Mouse (Mus musculus) heart, embryonic 11.5 days (tissue): Measurements from ENCODE around the gene Zeb2. TPM values are rescaled to one million over a fixed set of nuclear protein-coding genes. Genes with fewer than 3 reads are reported as not detected.
"Not testable (repeated sequence)": the region's sequence is repeated elsewhere in the genome, so short reads cannot be mapped to it uniquely, and the experiment has no call there.

Experiments
- ATAC-seq: fragments of 200-750 bp; cut with Nextera tagmentation; replicated peaks from 2 replicates; pipeline ENCODE4 v1.8.0; 2017; ENCODE audit warnings: moderate library complexity; ENCODE audit not compliant: insufficient number of reproducible peaks, low FRiP score, low TSS enrichment
- H3K27ac ChIP-seq: fragments of 300-500 bp; sonication (generic); 2 replicates; pipeline ENCODE4 v1.5.1; 2014; ENCODE audit warnings: mild to moderate bottlenecking, low read depth, low read length
- H3K27me3 ChIP-seq: fragments of 300-500 bp; sonication (generic); 2 replicates; pipeline ENCODE4 v1.6.1; 2014; ENCODE audit warnings: mild to moderate bottlenecking, low read length, mixed read lengths; ENCODE audit not compliant: control insufficient read depth, insufficient read depth
- H3K36me3 ChIP-seq: fragments of 300-500 bp; sonication (generic); 2 replicates; pipeline ENCODE4 v1.6.1; 2014; ENCODE audit warnings: mild to moderate bottlenecking, low read length, moderate library complexity, mixed read lengths; ENCODE audit not compliant: control insufficient read depth, insufficient read depth
- H3K4me1 ChIP-seq: fragments of 300-500 bp; sonication (generic); 2 replicates; pipeline ENCODE4 v1.6.1; 2014; ENCODE audit warnings: low read length; ENCODE audit not compliant: control insufficient read depth, insufficient read depth
- H3K4me2 ChIP-seq: fragments of 300-500 bp; sonication (generic); 2 replicates; pipeline ENCODE4 v1.6.1; 2014; ENCODE audit warnings: mild to moderate bottlenecking, moderate library complexity
- H3K4me3 ChIP-seq: fragments of 300-500 bp; sonication (generic); 2 replicates; pipeline ENCODE4 v1.5.1; 2014; ENCODE audit warnings: low read depth, low read length
- H3K9ac ChIP-seq: fragments of 300-500 bp; sonication (generic); 2 replicates; pipeline ENCODE4 v1.6.1; 2014; ENCODE audit warnings: mild to moderate bottlenecking, low read depth, low read length, moderate library complexity
- H3K9me3 ChIP-seq: fragments of 300-500 bp; sonication (generic); replicated peaks from 2 replicates; pipeline ENCODE4 v1.6.1; 2016; ENCODE audit warnings: low read length; ENCODE audit not compliant: control insufficient read depth
- WGBS: fragments of 180-500 bp; shearing (Covaris S2); extraction: QIAGEN DNeasy Blood & Tissue Kit; methylation state at CpG from one replicate; pipeline ENCODE4 v1.1.7; 2014; ENCODE audit not compliant: insufficient replicate concordance; 5-methylcytosine and 5-hydroxymethylcytosine counted together
- polyA plus RNA-seq: library from polyadenylated mRNA; unstranded; fragments of >200 nt; fragmentation: Nextera tagmentation; extraction: Ambion mirVana; gene quantifications from 2 replicates; pipeline ENCODE4 v1.2.1, GENCODE M21; 2014

Gene Zeb2
- polyA plus RNA-seq, 1 experiment from 2014 or later, result 27.5 TPM

DNA sequence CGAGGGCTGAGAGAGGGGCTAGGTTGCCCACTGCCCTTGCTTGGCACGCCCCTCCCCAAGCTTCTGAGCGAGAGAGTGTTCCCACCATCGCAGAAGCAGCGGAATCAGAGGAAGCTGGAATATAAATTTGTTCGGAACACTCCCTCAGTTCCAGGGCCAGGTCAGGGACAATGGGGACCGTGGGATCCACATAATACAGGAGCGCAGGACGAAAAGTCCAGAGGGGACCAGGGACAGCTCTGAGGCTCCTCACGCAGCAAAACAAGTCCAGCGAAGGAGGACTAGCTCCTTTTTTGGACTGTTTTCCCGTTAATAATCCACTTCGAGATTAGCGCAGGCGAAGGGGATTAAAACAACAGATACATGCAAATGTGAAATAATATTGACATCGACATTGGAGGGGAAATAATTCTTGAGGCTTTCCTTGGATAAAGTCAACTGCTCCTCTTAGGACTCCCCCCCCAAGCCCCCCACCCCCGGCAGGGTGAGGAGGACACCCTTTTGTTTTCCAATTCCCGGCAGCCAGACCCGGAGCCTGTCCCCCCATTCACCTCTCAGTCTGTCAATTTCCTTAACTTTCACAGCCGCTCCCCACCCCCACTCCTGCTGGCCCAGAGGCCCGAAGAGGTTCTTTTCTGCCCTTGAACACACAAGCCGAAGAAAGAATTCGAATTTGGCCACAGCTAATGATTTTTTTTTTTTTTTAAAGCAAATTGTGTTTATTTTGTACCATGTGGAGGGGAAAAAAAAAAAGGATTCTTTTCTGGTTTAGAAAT is 1.3 kb downstream of the Zeb2 start:
- Histone ChIP-seq H3K27me3 (no peaks in the 10 kb centered on the region), H3K9ac (peak overlapping the region; percentile 80), H3K9me3 (no peaks in the 10 kb centered on the region), H3K4me1 (peaks cover 3% of the 10 kb centered on the region; the same call in 1 of the 2 replicates), H3K36me3 (no peaks in the 10 kb centered on the region), H3K27ac (peak overlapping the region; percentile 88), H3K4me3 (peak overlapping the region; percentile 68), H3K4me2 (peak overlapping the region; percentile 88)
- under 1% methylated on average over 23 of the region's 23 CpGs for WGBS
- ATAC-seq, result no peak

DNA sequence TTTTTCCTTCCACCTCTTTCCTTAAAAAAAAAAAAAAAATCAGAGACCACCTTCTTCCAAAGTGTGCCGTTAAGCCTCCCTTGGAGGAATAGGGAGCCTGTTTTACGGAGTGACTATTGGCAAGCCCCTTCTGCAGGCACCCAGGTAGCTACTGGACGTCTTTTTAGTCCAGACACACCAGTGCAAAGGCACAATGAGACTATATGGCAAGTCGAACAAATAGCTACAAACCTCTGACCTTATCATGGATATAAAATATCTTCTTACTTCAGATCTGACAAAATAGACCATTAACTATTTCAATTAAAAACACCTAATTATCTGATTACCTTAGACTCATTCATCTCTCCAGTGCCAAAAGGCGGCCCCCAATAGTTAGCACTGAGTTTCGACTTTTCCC is 2.0 kb downstream of the Zeb2 start:
- Histone ChIP-seq H3K27ac (no peak overlapping the region), H3K4me3 (peak overlapping the region; percentile 68), H3K4me2 (peak overlapping the region; percentile 88), H3K9ac (no peak overlapping the region), H3K4me1 (peaks cover 3% of the 10 kb centered on the region; the same call in 1 of the 2 replicates), H3K9me3 (no peaks in the 10 kb centered on the region), H3K36me3 (no peaks in the 10 kb centered on the region), H3K27me3 (no peaks in the 10 kb centered on the region)
- ATAC-seq, result no peak
- WGBS, result 15% methylated on average over 6 of the region's 6 CpGs

DNA sequence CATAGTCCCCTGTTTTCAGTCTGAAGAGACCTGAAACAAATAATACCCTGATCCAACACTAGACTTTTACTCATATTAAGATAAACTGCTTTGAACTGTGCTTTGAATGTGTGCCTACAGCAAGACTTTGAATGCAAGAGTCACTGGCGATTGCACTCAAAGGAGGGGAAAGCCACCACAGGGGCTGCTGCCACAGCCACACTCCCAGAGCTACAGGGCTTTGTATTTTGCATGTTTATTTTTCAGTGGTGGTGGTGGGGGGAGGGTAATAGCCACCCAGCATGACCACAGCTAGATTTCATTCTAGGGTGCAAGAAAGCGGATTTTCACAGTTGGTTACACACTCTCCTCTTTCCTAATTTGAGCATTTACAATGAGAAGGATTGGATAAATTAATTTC is 2.6 kb downstream of the Zeb2 start:
- Histone ChIP-seq H3K27ac (0 out of 2 replicates have a peak overlapping the region, but pooled peaks have one; percentile 15), H3K36me3 (no peaks in the 10 kb centered on the region), H3K4me3 (no peak overlapping the region), H3K9ac (no peak overlapping the region), H3K9me3 (no peaks in the 10 kb centered on the region), H3K4me1 (peaks cover 3% of the 10 kb centered on the region; the same call in 1 of the 2 replicates), H3K4me2 (0 out of 2 replicates have a peak overlapping the region, but pooled peaks have one; percentile 2), H3K27me3 (no peaks in the 10 kb centered on the region)
- no peak for ATAC-seq
- WGBS, result 40% methylated on average over 2 of the region's 2 CpGs

DNA sequence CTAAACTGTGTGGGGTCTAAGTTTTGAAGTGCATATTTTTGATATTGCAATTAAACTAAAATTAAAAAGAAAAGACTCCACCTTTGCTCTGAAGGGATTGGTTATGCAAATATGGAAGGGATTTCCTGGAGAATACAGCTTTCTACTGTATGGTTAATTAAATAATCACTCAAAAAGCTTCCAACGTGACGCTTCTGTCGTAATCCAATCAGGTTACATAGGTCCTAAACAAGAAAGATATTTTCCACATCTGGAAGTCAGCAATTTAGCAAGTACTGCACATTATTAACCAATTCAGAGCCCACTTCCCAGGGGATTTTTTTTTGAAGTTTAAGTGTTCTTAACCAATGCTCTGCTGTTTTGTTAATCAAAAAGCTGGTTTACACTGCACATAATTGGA is 3.3 kb downstream of the Zeb2 start:
- Histone ChIP-seq H3K4me2 (no peak overlapping the region), H3K27me3 (no peaks in the 10 kb centered on the region), H3K36me3 (no peaks in the 10 kb centered on the region), H3K27ac (no peak overlapping the region), H3K9ac (no peak overlapping the region), H3K4me1 (peaks cover 3% of the 10 kb centered on the region; the same call in 1 of the 2 replicates), H3K4me3 (no peak overlapping the region), H3K9me3 (no peaks in the 10 kb centered on the region)
- no peak for ATAC-seq
- 61% methylated on average over 3 of the region's 3 CpGs for whole genome bisulfite sequencing

DNA sequence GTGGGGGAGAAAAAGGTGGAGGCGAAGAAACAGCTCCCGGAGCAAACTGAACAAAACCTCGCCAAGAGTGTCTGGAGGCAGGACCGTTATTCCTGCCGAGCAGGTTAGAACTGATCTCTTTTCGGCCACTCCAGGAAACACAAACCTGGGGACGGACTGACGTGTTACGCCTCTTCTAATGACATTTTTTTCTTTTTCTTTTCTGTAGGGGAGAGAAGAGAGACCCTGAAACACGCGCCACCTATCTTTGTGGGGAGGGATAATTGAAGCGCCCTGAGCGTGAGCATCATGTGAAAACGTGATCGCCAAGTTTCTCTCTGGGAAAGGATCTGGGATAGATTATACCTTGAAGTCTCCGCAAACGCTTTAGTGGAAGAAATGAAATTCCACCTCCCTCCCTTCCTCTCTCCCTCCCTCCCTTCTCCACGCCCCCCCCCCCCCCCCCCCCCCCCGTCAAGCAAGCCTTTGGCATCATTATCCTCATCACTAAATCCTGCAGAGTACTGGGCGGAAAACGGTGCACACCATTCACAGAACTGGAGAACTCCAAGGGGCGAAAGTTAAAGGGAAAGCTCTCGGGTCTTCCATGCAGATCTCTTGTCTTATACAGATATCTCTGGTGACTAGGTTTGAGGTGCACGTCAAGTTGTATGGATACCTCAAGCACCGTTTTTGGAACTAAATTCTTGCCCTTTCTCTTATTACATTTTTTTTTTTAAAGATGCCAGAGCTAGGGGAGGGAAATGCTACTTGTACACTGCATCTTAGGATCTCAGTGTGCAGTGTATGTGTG is 4.1 kb downstream of the Zeb2 start:
- Histone ChIP-seq H3K4me3 (peak overlapping the region; percentile 86), H3K27ac (peak overlapping the region; percentile 82), H3K27me3 (no peaks in the 10 kb centered on the region), H3K9ac (peak overlapping the region; percentile 100), H3K9me3 (no peaks in the 10 kb centered on the region), H3K4me2 (peak overlapping the region; percentile 83), H3K36me3 (no peaks in the 10 kb centered on the region), H3K4me1 (peaks cover 3% of the 10 kb centered on the region)
- WGBS, result 1% methylated on average over 23 of the region's 25 CpGs
- no peak for ATAC-seq

DNA sequence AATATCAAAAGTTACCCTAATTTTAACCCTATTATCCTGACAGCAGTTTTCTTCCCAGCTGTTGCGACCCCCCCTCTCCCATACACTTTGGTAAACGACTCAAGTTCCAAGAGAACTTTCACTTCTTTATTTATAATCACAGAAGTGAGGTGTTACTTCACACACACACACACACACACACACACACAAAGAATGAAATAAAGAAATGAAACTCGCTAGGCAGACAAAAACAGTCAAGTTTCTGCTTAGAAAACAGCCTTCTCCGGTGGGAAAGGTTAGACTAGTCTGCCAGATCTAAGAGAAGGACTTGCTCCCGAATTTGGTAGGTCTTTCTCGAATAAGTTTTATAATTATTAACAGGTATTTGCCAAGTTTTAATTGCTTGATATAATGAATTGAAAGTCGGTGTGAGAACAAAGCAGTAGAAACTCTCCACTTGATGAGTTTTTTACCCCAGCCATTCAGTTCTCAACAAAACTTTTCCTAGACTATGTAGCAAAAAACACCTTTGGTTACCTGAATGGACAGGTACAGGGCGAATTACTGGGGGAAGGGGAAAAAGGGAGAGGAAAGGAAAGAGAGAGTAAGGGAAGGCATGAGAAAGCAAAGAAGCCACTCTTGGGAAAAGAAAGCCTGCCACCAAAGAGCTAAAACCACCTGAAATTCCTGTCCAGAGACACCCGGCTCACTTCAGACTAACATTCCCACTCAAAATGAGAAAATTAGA is 5.0 kb downstream of the Zeb2 start:
- peaks cover 12% of the 10 kb centered on the region for H3K4me1 ChIP-seq
- no peaks in the 10 kb centered on the region for H3K9me3 ChIP-seq
- 6% methylated on average over 9 of the region's 9 CpGs for WGBS
- no peak for ATAC-seq
- peak overlapping the region; percentile 100 for H3K9ac ChIP-seq
- H3K36me3 ChIP-seq, result no peaks in the 10 kb centered on the region
- H3K4me3 ChIP-seq, result peak overlapping the region; percentile 86
- peak overlapping the region; percentile 82 for H3K27ac ChIP-seq
- H3K4me2 ChIP-seq, result peak overlapping the region; percentile 83
- no peaks in the 10 kb centered on the region for H3K27me3 ChIP-seq

DNA sequence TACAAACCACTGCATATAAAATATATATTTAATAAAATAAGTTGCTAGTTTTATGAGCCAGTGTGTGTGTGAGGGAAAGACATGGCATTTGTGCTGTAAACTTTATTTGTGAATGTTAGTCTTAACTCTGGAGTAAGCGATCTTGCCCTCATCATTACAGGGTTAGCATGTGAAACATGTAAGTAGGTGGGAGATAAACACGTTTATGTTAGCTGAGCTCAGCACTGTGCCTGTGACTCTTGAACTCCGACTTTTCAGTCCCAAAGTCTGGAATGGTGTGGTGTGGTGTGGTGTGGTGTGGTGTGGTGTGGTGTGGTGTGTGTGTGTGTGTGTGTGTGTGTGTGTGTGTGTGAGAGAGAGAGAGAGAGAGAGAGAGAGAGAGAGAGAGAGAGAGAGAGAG is 5.6 kb downstream of the Zeb2 start:
- WGBS, result 14% methylated on average over 3 of the region's 3 CpGs
- not testable (repeated sequence) for H3K27me3 ChIP-seq

DNA sequence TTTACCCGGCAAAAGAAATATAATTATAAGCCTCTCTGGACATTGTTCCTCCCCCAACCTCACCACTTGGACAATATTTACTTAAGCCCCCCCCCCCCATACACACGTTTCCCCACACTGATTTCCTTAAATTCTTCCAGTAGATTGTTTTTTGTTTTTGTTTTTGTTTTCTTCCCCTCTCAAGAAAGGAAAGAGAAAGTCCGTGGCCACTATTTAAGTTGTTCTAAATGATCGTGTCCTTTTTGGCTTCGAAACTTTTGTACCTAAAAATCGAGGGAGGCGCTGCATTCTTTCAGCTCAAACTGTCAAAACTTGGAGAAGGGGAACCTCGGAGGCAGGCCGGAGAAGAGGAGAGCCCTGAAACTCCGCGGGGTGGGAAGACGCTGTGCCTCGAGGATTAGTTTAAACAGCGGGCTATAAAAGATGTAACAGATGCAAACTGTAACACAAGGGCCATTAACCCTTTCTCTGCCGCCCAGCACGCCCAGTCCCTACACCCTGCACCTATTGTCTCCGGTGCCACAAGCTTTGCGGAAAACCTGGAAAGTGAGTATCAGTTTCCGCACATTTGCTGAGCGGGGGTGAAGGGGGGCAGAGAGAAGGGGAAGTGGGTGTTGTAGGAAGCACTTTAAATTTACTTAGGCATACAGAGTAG is 6.3 kb downstream of the Zeb2 start:
- H3K9me3 ChIP-seq, result no peaks in the 10 kb centered on the region
- peak overlapping the region; percentile 100 for H3K9ac ChIP-seq
- ATAC-seq, result no peak
- H3K4me1 ChIP-seq, result peaks cover 21% of the 10 kb centered on the region
- H3K4me2 ChIP-seq, result peak overlapping the region; percentile 83
- peak overlapping the region; percentile 86 for H3K4me3 ChIP-seq
- H3K27ac ChIP-seq, result peak overlapping the region; percentile 97
- H3K36me3 ChIP-seq, result no peaks in the 10 kb centered on the region
- H3K27me3 ChIP-seq, result no peaks in the 10 kb centered on the region
- WGBS, result under 1% methylated on average over 20 of the region's 20 CpGs

More for the DNA sequence above, 5.6 kb downstream of the Zeb2 start:
- not testable (repeated sequence) for H3K9me3 ChIP-seq, H3K36me3 ChIP-seq, ATAC-seq
- H3K4me3 ChIP-seq, result peak overlapping the region; percentile 86
- peak overlapping the region; percentile 97; the same call in 1 of the 2 replicates for H3K27ac ChIP-seq
- H3K9ac ChIP-seq, result peak overlapping the region; percentile 100
- H3K4me2 ChIP-seq, result peak overlapping the region; percentile 83
- H3K4me1 ChIP-seq, result peaks cover 14% of the 10 kb centered on the region
